Mouse (Mus musculus) frontal cortex, postnatal 25 days (tissue): ENCODE data around the gene Arid3a.
"Not testable (repeated sequence)": the region's sequence is repeated elsewhere in the genome, so short reads cannot be mapped to it uniquely, and the experiment has no call there.

ENCODE experiments used
- DNase-seq, 2 experiments: peaks; one replicate each; pipeline ENCODE4 v3.0.0; 2022; ENCODE audit warnings: low spot score in 2 of 2

Arid3a gene

DNA sequence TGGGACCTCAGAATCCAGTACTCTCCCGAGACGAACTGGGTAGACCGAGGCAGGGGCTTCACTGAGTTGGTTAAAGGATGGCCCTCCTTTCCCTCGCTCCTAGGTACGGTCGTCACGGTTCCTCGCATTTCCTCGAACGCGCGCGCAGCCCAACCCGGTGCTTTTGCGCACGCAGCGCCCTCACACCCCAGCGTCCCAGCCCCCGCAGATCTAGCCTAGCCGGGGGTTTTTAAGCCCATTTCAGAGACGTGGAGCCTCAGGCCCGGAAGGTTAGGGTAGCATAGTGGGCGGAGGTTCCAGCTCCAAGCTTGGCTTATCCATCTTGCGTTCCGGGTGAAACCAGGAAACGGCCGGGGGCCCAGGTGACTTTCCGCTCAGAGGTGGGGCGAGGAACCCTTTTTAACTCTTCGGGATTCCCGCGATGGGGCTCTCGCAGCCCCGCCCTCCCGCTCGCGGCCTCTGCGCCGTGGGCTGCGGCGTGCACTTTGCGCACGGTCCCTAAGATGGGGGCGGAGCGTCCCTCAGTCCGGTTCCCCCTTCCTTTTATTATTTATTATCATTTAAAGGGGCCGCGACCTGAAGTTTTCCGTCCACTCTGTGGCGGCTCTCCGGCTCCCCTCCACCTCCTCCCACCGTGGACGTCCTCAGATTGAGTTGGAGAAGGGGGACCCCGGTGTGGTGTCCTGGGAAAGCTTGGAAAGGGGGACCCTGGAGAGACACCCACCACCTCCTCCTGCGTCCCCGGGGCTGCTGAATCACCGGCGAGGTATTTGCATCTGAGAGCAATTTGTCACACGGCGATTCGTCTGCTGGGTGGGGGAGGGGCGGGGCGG lies at the start of gene Arid3a:
Gene Arid3a (plus strand): TSS at position 553 of the 833 bp plus-strand sequence.
- DNase-seq = peak; percentile 64 to 71

DNA sequence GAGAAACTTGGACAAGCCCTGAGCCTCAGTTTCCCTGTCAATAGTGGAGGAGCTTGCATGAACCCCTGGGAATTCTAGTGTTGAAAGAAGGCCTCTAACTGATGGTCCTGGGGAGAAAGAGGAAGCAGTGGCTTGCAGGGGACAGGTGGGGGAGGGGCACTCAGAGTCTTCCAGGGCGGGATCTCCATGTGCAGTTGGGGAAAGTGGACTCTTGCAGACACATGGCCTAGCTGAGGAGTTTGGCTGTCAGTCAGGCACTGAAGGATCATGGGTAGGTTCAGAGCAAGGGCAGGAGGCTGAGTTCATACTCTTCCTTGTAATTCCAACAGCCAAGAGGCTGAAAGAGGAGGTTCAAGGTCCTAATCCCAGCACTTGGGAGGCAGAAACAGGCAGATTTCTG lies 49.7 kb upstream of the Arid3a start:
- no peak for DNase-seq

DNA sequence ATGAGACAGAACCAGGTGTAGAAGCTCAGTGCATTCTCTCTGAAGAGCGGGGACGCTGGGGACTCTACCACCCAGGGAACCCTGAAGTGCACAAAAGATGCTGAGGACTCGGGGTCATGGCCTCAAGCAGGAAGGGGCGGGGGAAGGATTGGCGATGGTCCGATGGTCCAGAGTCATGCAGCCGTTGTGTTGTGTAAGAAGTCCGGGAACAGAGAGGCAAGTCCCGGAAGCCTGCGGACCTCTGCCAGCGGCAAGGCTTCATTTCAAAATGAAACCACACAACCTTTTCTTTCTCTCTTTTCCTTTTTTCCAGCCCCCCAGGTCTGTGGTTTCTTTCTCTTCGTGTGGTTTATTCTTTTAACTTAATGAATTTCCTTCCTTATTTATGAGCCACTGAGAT lies 49.1 kb upstream of the Arid3a start:
- DNase-seq = no peak

DNA sequence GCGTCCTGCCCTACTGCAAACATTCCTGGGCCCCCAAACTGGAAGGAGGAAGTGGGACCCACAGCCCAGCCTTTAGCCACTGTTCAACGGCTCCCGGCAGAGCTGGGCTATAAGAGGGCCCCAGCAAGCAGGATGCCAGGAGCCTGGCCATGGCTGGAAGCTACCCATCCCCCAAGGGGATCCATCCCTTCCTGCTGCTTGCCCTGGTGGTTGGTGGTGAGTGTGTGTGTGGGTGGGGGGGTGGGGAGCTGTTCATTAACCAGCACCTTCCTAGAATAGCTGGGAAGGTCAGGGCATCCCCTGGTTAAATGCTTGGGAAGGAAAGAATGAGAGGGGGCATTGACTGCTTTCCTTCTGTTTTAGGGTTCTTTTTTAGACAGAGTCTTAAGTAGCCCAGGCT lies 47.3 kb upstream of the Arid3a start:
- DNase-seq = no peak

DNA sequence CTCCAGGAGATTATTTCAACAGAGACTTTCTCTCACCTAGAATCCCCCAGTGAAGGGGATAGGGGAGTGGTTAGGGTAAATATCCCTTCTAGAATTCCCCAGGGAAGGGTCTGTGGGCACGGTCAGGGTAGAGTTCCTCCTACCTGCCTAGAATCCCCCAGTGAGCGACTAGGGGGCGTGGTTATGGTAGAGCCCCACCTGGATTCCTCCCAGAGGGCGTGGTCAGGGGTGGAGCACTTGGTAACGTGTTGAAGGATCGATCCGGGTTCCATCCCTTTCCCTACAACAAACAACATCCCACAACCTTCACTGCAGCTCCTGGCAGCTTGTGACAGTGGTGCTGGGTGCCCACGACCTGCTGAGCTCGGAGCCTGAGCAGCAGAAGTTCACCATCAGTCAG lies 46.1 kb upstream of the Arid3a start:
- no peak for DNase-seq

DNA sequence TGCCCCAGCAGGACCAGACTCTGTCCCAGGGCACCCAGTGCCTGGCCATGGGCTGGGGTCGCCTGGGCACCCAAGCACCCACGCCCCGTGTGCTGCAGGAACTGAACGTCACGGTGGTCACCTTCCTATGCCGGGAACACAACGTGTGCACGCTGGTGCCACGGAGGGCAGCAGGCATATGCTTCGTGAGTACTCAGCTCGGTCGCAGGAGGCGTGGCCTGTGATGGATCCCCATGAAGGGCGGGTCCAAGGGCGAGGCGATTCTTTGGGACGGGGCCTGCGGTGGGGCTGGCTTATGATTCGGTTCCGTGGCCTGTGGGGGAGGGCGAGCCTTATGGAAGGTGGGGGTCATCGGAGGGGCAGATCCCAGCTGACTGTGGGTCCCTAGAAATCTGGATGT lies 44.9 kb upstream of the Arid3a start:
- DNase-seq = no peak

DNA sequence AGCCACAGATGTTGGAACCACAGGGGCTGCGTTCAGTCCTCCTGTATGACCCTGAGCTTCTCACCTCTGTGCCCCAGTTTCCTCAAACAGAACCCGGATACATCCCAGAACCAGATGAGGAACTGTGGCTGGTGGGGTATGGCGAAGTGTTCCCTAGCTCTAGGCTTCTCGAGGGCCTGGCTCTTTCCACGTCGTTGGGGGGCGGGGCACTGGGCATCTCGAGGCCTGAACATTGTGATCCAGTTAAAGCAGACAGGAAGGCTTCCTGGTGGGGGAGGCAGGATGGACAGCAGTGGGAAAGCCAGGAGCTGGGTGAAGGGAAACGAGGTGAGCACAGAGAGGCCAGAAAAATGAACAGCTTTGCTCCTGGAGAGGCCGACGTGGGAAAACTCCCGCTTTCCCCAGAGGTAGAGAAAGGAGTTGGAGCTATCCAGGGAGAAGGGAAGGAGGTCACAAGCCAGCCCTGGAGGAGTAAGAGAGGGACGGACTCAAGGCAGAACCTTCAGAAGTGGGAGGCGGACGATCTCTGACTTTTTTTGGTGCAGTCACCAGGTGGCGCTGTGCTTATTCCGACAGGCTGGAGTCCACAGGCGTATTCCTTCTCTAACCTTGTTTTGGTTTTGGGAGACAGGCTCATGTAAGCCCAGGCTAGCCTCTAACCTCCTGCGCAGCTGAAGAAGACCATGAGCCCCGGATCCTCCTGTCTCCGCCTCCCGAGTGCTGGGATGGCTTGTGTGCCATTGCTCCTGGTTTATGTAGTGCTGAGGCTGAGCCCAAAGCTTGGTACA lies 43.4 kb upstream of the Arid3a start:
- peak; percentile 64 to 72 for DNase-seq

DNA sequence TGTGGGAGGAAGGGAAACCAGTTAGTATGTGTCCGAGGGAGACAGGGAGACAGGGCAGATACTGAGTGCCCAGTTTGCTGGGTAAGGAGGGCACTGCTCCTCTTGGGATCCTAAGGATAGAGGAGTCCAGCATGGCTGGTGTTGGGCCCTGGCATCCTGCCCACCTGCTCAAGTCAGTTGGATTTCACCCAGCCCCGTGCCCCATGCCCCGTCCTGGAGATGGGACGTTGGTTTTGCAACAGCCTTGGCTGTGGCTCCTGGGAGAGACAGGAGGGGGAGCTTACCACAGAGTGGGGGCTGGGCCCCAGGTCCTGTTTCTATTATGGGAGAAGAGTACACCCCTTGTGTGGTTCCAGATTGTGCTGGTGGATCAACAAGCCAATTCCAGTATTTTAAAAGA lies 42.4 kb upstream of the Arid3a start:
- DNase-seq = no peak

DNA sequence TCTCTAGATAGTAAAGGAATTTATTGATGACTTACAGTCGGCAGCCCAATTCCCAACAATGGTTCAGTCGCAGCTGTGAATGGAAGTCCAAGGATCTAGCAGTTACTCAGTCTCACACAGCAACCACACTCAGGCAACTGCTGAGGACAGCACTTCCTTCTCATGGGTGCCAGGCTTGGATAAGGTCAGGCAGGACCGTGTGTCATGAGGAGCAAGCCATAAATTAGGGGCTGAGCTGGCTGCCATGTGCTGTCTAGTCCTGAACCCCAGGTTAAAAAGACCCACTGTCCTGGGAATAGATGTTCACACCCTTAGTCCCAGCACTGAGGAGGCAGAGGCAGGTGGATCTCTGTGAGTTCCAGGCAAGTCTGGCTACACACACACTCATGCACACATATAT lies 41.9 kb upstream of the Arid3a start:
- DNase-seq = not testable (repeated sequence)

DNA sequence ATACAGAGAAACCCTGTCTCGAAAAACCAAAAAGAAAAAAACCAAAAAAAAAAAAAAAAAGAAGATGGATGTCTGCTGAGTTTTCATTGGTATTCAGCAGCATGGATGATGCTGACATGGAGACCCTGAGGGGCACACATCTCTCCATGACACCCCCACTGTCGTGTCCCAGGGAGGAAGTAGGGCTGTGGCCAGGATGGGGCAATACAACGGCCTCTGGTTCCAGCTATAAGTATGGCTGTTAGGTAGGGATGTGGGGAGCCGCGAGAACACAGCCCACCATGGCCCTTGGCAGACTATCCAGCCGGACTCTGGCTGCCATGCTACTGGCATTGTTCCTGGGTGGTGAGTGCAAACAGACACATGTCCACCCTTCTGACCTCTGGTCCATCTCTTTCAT lies 40.8 kb upstream of the Arid3a start, which contains the start of gene Elane:
Gene Elane (plus strand): TSS at position 194 of the 400 bp plus-strand sequence.
- DNase-seq = no peak

DNA sequence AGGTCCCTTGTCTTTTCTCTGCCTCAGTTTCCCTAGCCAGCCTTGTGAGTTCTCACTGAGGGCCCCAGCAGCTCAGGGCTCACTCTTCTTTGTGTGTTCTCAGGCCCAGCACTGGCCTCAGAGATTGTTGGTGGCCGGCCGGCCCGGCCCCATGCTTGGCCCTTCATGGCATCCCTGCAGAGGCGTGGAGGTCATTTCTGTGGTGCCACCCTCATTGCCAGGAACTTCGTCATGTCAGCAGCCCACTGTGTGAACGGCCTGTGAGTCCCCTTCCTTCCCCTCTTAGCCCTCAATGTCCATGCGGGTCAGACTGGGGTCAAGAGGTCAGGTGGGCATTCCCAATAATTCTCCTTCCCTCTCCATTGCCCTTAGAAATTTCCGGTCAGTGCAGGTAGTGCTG lies 40.2 kb upstream of the Arid3a start:
- no peak for DNase-seq

DNA sequence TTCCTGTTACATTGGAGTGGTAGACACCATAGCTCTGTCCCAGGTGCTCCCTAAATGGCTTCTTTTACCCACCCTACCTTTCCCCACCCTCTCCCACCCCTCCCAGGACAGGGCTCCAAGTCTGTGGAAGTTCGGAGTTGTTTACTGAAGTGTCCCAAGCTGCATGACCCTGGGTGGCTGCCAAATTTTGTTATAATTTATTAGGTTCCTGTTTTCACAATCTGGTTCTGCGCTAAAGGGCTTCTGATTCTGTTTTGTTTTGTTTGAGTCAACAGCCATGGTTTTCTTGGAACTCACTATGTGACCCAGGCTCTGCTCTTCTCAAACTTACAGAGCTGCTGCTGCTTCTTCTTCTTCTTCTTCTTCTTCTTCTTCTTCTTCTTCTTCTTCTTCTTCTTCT lies 37.5 kb upstream of the Arid3a start:
- no peak for DNase-seq

DNA sequence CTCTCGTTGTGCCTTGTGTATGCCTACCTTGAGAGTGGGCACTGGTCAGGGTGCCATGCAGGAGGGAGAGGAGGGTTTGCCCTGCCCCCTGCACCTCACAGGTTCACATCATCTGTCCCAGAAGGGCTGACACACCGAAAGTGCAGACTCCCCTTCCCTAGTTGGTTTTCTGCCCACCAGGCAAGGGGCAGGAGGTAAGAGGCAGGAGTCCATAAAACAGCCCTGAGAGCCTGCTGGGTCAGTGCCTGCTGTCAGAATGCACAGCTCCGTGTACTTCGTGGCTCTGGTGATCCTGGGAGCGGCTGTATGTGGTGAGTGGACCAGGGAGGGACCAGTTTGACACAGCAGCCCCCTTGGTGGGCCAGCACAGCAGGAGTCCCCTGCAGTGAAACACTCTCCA lies 36.2 kb upstream of the Arid3a start, which contains the start of gene Cfd:
Gene Cfd (plus strand): TSS at position 184 of the 400 bp plus-strand sequence.
- DNase-seq = no peak

DNA sequence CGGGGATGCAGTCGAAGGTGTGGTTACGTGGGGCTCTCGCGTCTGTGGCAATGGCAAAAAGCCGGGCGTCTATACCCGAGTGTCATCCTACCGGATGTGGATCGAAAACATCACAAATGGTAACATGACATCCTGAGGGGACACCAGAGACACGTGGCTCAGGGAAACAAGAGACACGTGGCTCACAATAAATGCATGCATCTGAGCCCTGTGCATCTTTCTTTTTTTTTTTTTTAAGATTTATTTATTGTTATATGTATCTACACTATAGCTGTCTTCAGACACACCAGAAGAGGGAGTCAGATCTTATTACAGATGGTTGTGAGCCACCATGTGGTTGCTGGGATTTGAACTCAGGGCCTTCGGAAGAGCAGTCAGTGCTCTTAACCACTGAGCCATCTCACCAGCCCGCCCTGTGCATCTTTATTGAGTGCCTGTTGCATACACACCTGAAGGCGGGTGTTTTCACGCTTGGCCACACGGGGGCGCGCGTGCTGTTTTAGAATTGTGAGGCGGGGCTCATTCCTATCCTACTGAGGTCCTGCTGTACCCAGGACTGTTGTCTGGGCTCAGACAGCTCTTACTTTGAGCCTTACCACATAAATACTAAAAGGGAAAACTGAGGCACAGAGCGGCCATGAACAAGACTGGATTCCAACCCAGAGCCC lies 34.3 kb upstream of the Arid3a start:
- peak; percentile 60 to 67 for DNase-seq

DNA sequence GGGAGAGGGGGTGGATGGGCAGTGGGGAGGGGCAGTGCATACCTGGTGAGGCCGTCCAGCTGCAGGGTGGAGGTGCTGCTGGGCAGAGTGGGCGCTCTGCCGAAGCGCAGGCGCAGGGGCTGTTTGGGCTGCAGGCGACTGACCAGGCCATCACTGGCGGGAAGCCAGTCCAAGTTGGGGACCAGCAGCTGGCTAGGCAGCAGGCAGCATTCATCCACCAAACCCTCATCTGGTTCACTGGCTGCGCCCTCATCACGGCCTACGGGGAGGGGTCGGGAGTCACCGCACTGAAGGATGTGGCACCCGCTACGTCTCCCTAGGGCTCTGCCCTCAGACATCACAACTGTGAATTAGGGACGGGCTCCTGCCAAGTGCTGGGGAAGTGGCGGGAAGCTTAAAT lies 30.5 kb upstream of the Arid3a start:
- DNase-seq = no peak

DNA sequence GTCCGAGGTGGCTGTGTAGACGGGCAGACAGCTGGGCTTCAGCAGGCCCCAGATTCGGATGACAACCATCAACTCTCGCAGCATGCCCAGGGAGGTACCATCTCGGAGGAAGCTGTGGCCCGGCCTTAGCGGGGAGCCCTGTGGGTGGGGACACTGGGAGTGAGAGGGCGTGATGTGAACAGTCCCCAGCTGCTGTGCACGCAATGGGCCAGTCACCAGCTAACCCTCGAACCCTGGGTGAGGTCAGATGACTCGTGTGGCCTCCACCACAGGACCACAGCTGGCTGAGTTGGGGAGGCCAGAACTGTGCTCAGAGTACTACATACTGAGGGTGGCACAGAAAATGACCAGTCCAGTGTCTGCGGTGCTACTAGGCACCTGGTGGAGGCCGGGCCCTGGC lies 30.0 kb upstream of the Arid3a start:
- no peak for DNase-seq

DNA sequence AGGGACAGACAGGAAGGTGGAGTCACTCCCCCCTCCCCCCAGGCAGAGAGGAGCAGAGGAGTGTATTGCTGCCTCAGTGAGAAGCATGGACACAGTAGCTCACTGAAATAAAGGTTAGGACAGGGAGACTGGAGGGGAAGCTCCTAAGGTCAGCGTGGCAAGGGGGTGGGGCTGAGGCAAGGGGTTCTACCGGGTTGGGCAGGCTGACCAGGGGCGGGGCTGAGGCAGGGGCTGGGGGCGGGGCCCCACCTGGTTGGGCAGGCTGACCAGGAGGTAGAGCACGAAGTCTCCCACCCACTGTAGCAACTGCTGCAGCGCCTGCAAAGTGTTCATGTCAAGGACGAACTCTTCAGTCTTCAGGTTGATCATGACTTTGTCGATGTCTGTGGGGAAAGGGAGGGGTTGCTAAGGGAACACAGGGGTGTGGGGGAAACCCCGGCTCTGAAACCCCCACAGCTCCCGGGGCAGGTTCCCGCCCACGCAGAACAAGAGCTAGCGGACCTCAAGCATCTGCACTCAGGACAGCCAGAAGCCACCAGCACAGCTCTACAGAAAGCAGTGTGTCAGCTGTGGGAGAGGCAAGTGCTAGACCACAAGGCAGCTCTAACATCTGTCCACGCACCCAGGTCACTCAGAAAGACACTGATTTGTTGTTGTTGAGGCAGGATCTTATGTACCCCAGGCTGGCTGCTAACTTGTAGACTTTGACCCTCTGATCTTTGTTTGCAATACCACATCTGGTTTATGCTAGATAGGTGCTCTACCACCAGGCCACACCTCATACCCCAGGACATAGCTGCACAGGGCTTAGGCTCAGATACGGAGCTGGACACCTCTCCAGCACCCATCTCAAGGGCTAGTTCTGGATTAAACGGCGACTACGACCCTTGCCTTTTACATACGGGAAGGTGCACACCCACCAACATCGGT lies 29.3 kb upstream of the Arid3a start:
- DNase-seq = no peak

DNA sequence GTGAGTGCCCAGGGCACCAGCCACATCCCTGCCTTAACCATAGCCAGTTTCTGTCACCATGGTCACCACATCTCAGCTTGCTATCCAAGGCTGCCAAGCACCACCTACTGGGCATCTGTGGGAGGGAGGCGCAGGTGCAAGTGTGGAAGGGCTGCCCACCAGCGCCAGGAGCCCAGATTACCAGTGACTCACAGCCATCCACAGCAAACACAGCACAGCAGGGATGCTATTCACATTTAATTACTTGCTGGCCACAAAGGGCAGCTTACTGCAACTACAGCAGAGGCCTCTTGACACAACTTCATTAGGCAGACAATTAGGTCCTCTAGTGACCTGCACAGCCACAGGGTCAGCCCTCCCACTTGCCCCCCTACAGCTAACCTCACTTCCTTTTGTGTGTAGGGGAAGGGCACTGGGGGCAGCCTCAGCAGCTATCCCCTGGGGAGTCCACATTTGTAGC lies 25.9 kb upstream of the Arid3a start:
- DNase-seq = peak; percentile 48 to 65

DNA sequence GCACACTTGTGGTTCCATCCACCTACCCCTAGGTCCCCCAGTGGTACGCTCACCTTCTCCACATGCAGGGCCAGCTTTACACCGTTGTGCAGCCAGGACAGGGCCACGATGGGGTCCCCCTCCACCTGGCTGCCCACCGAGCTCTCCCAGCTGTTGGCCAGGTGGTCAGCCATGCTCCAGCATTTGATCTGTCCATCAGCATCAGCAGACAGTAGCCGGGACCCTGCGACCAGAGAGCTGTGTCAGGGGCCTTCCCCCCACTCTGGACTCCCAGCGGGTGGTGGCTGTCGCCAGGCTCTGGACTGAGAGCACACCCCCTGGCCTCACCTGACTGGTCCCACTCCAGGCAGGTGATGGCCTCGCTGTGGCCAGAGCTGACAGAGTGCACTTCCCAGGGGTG lies 20.1 kb upstream of the Arid3a start:
- DNase-seq = no peak

DNA sequence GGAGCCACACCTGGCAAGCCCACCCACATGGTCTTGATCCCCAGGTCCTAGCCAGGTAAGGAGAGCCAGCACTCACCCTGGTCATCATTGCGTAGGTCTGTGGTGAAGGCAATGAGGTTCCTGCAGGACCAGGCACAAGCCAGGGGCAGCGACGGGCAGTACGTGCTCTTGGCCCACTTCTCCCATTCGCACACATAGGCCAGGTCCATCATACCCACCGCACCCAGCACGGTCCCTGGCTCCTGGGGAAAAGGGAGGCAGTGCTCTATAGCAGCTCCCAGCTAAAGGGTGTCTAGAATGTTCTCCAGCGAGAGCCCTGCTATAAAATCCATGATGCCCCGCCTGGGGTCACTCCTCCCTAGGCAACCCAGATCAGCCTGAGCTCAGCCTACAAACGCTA lies 19.4 kb upstream of the Arid3a start:
- DNase-seq = no peak
